Mouse (Mus musculus) adrenal gland, postnatal 36 days (tissue): ENCODE results near the gene Asic3. TPM values are rescaled to one million over a fixed set of nuclear protein-coding genes. Genes with fewer than 3 reads are reported as not detected.

Source experiments
- DNase-seq, 2 experiments: peaks; one replicate each; pipeline ENCODE4 v3.0.0; 2021; ENCODE audit warnings: mixed read lengths in 1 of 2
- total RNA-seq, 2 experiments: library from RNA; stranded (reverse); gene quantifications; 2 replicates each; pipeline ENCODE4 v1.2.3; 2021

The Asic3 gene
- total RNA-seq, 2 experiments from 2014 or later, result 0.26 to 0.36 TPM

- DNase-seq, result peak; percentile 98
These were observed 10.2 kb downstream of the Asic3 start, which contains the start of the genes Cdk5 and Slc4a2 for GRCm38 (mm10) chr5:24423129-24424003. Gene Cdk5 (minus strand): TSS chr5:24423530. Gene Slc4a2 (plus strand): TSS chr5:24423837.

DNA sequence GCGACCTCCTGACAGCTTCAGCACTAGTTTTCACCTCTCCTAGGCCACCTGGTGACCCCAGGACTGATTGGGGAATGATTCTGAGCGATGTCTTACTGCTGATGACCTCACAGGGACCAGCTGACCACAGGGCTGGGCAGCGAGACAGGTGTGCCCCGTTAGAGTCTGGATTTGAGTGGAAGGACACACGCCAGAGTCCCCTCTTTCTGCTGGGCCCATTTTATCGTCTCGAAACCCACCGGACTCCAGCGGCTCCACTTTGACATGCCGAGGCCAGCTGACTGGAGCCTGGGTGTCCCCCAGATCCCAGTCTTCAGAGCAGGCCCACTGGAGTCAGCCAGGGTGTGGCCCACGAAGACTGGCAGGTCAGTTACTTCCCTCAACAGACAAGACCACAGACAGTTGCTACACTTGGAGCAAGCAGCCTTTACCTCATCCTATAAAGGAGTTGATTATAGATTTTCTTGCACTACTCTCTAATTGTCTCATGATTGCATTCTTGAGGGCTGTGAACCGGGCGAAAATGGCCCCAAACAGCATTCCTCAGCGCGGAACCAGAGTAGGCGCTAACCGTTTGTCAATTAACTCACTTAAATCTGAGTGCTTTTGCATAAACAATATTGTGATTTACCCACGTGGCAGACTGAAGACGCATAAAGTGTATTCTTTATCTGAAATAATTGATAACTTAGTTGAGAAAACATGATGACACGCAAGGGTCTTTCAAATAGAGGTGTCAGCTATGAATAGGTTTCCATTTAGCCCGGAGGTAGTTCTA lies 11.0 kb downstream of the Asic3 start:
- DNase-seq, result no peak

GRCm38 (mm10) chr5:24424861-24425411 lies 11.7 kb downstream of the Asic3 start:
- DNase-seq, result peak; percentile 87 to 94

DNA sequence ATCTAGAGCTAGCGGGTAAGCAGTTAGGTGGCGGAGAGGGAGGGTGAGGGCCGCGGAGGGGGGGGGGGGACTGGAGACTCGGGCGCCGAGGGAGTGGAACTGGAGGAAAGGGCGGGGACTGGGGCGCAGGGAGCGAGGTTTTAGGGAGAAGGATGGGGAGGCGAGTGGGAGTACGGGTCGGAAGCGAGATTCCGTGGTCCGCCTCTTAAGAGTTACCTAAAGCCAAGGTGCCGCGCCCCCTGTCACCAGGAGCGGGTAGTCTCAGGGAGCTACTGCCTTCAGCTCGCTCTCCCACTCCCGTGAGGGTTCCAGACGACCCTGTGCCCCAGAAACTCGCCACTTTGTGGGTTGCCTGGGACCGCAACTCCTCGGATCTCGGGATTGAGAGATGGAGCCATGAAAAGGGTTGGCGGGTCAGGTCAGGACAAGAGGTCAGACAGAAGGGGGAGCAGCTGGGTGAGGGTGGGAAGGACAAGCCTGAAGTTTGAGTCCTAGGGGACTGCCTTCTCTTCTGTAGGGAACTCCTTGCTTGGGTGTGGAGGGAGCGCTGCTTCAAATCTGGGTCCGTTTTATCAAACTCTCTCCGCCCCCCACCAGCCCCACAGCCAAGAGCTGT lies 12.3 kb downstream of the Asic3 start:
- DNase-seq, result no peak

DNA sequence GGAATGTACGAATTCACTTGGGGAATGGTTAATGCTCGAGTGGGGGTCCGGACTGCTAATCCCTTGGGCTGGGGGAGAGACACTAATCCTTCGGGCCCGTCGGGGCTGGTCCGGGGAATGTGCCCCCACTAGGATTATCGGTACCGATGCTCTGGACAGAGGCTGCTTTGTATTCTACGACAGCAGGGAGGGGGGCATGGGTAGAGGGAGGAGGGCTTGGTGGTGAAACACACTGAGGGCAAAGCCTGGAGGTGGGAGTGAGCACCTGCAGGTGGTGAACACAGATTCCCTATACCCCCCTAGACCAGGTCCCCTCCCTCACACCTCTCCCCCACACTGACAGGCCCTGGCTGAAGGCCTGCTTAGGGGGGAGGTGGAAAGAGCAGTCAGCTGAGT lies 12.8 kb downstream of the Asic3 start:
- no peak for DNase-seq

DNA sequence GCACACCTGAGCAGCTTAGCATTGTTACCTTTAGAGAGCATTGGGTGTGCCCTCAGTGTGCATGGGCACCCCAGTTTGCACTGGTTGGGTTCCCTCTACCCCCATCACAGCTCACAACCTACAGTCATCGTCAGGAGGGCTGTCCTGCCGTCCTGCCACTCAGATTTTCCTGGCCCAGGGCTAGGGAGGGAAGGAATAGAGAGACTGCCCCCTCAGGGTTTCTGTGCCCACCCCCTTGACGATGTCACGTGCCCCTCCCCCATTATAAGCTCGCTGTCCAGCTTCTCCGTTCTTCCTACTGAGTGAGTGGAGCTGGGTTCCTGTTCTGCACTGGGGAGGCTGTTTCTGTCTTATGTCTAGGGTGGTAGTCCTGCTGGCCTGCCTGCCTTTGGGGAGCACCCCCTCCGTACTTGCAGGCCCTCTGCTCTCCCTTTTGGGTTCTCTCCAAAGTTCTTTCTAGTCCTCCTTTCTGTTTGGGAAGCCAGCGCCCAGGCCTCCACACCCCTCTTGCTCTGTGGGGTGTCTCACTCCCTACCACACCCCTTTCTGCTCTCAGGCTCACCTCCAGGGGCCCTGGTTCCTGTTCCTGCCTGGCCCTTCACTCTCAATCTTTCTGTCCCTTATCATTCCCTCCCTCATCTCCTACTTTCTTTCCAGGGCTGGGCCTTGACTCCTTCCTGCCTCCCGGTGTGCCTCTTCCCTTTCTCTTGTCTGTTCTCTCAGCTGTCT lies 13.5 kb downstream of the Asic3 start:
- no peak for DNase-seq

DNA sequence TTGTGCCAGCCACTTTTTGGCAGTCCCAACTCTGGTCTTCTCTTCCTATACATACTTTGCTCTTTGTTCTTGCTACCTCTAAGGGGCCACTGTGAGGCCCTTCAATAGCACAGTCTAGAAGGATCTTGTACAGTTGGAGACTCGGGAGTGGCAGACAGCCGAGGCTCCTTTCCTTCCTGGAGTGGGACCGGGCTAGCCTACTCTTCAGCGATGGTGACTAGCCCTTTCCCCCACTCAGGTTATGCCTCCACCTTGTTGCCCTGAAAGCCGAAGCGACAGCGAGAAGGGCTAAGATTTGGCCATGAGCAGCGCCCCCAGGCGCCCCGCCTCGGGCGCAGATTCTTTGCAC lies 14.1 kb downstream of the Asic3 start:
- DNase-seq, result no peak

GRCm38 (mm10) chr5:24427981-24428402 lies 14.8 kb downstream of the Asic3 start:
- no peak for DNase-seq

DNA sequence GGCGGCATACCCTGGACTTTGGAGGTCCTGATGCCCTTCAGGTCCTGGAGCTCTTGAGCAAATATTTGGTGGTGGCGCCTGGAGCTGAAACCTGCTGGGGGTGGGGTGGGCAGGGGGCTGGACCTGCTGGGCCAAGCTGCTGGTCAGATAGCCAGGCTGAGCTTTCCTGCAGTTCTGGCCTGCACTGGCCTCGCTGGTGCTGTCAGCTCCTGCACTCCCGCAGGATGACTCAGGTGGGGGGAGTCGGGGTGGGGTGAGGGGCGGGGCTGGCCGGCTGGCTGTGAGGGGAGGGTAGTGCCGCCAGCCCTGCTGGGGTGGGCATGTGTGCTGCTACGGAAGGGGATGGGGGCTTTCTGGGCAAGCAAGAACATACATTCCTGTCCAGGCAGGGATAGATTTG lies 15.4 kb downstream of the Asic3 start:
- peak; percentile 60 to 68 for DNase-seq

- DNase-seq, result no peak
These were observed 20.8 kb downstream of the Asic3 start for GRCm38 (mm10) chr5:24433993-24434392.

DNA sequence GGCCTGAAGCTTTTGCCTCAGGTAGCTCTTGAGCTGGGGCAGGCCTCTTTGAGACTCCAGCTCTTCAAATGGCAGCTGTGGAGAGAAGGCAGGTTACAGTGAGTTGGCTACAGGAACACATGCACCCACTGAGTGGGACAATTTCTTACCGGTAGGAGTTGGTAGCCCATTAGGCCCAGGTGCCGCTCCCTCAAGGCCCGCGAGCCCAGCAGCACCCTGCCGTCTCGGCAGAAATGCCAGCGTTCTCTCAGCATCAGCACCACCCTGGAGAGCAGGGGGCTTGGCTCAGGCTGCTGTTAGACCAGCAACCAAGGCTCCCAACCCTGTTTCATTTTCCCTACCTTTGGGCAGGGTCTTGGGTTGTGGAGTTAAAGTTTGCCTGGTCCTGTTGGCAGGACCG lies 28.0 kb downstream of the Asic3 start:
- no peak for DNase-seq

DNA sequence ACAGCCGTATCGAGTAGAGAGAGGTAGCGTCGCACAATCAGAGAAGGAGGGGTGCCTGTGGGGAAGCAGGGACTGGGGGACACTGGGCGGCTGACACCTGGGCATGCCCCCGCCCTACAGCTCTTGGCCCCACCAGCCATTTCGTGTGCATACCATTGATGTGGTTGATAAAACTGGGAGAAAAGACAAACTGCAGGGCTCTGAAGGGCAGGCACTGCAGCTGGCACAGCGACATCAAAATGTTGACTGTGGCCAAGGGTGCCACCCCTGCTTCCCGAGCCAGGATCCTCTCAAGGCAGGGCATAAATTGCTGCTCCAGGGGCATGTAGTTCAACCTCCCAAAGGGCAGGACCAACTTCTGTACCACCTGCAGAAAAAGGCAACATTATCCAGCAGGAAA lies 28.8 kb downstream of the Asic3 start:
- no peak for DNase-seq

DNA sequence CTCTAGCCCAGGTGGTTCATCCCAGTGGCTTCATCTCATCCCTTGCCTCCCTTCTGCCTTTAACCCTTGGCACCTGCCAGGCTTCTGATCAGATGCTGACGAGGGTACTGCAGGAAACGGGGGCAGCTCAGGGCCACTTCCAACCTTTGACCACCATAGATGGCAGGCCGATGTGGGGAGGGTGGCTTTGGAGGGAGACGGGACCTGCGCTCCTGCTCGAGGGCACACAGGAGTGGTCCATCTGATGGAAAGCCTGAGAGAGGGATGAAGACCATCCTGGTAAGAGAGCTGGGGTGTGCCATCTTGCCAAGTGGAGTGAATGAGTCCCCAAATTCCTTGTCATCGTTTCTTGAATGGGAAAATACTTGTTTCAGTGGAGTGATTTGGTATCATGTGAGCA lies 30.0 kb downstream of the Asic3 start:
- DNase-seq, result no peak

GRCm38 (mm10) chr5:24443927-24444326 lies 30.7 kb downstream of the Asic3 start:
- DNase-seq, result no peak

DNA sequence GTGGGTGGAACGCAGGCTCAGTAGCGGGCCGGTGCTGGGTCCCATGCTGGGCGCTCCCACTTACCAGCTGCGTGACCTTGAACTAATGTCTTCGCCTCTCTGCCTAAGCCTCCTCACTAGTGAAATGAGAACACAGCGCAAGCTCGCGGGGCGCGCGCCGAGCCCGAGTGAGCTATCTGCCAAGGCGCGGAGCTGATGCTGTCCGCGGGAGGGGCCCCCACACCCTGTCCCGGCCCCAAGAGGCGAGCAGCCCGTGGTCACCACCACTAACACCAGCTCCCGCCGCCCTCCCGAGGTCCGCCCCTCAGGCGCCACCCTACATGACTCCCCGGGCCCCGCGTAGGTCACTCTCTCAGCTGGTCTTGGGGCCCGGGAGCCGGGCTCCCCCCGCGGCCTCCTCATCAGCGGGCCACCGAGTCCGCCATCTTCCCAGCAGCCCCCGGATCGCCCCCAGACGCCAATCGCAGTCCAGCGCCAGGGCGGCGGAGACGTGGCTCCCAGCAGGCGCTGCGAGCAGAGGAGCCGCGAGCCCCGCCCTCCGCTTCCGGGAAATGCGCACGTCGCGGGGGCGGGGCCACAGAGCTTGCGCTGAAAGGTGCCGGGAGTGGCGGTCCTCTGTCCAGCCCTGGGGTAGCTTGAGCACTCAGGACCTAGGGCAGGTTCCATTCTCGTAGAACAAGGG lies 31.7 kb downstream of the Asic3 start, which contains the start of gene Fastk:
Fastk (minus strand) TSS at position 542 of the 682 bp plus-strand sequence.
- DNase-seq, result peak; percentile 96 to 98

GRCm38 (mm10) chr5:24445428-24446080 lies 32.4 kb downstream of the Asic3 start:
- peak in 1 of 2 experiments; percentile 11 for DNase-seq

- no peak for DNase-seq
These were observed 33.4 kb downstream of the Asic3 start for GRCm38 (mm10) chr5:24446630-24447029.

GRCm38 (mm10) chr5:24447624-24448298 lies 34.6 kb downstream of the Asic3 start, which contains the start of gene Tmub1:
Gene Tmub1 (minus strand): TSS chr5:24447854.
- DNase-seq, result peak; percentile 89 to 90

GRCm38 (mm10) chr5:24451264-24452029 lies 38.3 kb downstream of the Asic3 start:
- peak; percentile 93 to 97 for DNase-seq
